Mouse (Mus musculus): ENCODE measurements around the gene Pvalb.

Gene Pvalb

GRCm38 (mm10) chr15:78195096-78195880, 10.9 kb downstream of the Pvalb start:
- no peak for DNase-seq

DNA sequence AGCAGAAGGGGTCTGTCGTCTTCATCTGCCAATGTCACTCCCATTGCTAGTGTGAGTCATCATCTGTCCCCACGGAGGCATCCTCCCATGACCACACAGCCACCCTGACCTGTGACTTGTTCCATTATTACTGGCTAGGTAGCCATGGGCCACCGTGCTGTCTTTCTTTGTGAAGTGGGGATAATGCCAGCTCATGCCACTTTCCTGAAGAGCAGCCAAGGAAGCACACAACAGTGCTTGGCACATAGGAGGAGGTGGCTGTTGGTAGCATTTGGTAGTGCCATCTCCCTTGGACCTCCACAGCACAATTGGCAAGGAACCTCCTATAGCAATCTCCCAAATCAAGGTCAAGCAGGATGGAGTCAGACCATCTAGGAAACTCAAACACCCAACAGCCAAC, 11.9 kb downstream of the Pvalb start:
- DNase-seq: no peak

DNA sequence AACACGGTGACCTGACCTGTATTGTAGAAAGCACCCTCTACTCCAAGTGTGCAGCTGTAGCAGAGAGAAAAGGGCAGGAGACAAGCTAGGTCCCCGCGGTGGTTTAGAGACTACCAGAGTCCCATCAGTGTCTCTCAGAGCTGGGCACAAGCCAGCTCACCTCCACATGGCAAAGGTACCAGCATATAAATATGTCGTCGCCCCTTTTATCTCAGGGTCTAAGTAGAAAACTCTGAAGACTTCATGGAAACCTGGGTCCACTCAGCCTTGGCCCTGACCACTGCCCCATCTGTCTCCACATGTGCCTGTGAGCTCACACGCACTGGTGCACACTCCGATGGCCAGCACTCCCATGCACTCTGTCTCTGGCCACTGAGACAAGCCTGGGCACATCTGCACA, 16.6 kb downstream of the Pvalb start:
- no peak for DNase-seq

- no peak for DNase-seq
Measured at GRCm38 (mm10) chr15:78188546-78188945, 17.7 kb downstream of the Pvalb start.

DNA sequence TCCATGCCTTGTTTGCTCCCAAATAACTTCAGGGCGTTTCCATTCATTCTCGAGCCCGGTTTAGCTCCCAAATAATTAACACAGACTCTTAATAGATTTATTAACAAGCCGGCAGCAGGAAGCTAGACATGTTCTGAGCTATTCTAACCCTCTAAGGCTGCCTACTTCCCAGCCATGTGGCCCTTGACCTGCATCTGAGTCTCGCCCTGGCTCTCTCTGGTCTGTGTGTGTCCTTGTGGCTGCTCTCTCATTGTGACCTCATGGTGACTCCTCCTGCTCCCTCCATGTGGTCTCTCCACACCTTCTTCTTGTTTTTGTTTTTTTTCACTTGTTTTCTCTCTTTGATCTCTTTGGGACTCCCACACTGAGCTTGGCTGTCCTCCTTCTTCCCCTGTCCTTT, 19.3 kb downstream of the Pvalb start:
- DNase-seq: no peak

DNA sequence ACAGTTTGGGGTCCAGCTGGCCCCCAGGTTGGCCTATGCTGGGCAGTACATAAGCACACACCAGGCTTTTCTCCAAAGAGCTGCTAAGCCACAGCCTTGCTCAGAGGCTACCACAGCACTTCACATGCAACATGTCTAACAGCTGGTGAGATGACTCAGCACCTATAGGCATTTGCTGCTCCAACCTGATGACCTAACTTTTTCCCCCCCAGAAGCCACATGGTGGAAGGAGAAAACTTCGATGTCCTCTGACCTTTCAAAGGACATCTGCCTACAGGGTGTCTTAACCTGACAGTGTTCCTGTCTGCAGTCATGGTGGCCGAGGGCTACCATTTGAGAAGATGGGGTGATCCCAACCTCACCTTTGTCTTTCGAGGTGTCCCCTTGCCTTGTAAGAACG, 20.6 kb downstream of the Pvalb start:
- no peak for DNase-seq

DNA sequence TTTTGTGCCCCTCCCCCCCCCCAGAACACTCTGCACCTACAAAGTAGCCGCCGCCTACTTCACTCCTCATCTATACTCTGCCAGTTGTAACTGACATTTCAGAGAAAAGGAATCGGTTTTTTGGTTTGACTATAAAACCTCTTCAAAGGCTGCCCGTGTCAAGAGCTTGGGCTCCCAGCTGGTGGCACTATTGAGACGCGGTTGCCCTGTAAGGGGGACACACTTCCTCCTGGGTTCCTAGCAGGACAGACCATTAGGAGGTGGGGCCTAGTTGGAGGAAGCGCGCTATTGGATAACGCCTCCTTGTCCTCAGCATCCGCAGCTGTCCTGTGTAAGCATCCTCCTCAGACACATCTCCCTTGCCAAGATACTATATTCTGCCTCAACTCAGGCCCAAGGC, 21.3 kb downstream of the Pvalb start:
- no peak for DNase-seq

GRCm38 (mm10) chr15:78181701-78182405, 24.3 kb downstream of the Pvalb start:
- DNase-seq: no peak

DNA sequence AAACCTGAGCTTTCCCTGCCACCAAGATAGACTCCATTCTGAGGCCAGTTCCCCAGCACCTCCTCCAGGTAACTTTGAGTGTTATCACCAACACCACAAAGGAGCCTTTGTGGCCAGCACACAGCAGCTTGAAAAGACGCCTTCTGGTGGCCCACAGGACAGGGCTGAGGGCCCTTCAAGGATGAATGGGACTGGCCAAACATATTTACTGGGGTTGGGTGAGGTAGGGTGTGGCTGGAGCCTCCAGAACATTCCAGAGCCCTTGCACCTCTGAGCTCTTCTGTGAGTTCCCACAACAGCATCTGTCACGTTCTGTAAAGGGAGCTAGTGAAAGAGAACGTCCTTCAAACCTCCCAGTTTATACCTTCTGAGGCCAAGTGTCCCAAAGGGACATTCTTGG, 26.4 kb downstream of the Pvalb start:
- DNase-seq: no peak

DNA sequence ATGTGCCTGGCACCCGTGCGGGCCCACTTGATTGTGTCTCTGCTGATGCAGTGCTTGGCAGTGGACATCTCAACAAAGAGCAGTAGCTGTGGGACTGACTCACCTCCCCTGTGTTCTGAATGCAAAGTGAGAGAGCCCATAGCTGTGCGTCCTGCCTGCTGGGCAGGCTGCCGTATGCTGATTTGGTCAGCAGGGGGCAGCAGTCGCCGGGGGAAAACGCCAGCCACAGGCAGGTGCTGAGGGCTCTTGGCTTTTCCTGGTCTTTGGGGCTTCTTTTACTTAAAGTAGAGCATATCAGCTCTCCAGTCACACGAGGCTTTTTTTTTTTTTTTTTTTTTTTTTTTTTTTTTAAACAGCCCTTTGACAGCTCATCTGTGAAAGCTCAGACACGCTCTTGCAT, 27.8 kb downstream of the Pvalb start:
- DNase-seq: peak; percentile 82

DNA sequence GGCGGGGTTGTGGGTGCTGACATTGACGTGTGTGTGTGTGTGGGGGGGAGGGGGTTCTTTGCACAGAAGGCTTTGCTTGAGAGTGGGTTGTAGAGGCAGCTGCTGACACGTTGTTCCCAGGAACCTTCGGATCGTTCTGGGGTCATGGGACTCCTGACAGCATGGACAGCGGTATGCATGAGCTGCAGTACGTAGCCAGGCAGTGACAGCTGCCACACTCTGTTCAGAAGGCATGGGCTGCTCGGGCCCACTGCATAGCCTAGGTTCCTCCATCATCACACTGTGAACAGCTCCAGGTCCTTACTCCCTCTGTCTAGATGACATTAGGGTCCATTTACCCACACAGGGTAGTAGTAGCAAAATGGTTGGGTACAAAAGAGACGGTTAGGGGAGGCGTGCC, 28.9 kb downstream of the Pvalb start:
- DNase-seq: no peak

DNA sequence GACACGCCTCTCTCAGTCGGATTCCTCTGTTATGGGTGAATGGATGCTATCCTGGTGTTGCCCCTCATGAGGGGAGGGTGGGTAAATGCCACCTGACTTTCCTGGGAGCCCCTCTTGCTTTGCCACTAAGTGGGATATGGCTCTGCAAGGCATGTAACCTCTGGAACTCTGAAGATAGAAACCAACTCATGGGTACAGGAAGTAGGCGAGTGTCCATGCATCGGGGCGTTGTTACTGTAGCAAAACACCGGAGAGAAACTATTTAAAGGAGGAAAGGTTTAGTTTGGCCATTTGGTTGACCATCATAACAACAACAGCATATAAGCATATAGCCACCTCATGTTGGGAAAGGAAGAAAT, 31.3 kb downstream of the Pvalb start:
- no peak for DNase-seq

GRCm38 (mm10) chr15:78173972-78174886, 32.0 kb downstream of the Pvalb start, which contains the start of gene Ift27:
Gene Ift27, minus strand, starts transcription at chr15:78174107.
- DNase-seq: peak; percentile 96

DNA sequence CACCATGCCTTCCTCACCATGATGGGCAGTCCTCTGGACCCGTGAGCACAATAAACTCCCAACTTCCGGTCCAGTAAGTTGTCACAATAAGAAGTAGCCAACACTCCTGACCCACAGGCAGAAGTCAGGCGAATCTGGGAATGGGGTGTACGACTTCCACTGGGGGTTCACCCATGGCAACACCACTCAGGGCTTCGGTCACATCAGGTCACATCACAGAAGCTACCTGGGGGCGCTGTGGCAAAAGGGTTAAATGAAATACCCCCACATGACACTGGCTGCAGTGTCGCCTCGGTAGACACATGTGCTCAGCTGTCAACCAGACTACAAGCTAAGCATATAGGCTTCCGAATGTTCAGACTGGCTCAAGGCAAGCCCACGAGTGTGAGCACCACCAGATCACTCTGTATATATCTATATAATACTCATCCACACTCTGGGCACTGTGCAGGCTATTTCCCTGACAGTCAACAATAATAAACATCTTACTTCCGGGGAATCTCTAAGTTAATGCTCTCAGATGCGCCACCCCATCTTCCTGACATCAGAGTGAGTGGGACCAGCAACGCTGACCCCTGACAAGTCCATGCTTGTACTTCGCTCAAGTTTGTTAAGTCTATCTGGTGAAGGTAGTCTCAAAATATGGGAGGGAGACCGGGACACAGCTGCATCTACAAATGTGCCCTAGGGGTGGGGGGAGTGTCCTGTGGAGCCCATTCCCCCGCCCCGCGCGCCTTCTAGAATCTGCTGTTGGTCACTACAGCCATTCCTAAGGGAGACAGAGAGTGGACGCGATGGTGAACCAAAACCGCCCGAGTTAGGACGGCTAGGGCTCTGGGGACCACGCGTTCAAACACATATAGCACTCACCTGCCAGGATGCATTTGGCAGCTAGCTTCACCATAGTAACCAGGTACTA, 33.0 kb downstream of the Pvalb start:
- no peak for DNase-seq

GRCm38 (mm10) chr15:78172256-78172898, 33.8 kb downstream of the Pvalb start:
- DNase-seq: no peak

GRCm38 (mm10) chr15:78171651-78172050, 34.5 kb downstream of the Pvalb start:
- DNase-seq: no peak

DNA sequence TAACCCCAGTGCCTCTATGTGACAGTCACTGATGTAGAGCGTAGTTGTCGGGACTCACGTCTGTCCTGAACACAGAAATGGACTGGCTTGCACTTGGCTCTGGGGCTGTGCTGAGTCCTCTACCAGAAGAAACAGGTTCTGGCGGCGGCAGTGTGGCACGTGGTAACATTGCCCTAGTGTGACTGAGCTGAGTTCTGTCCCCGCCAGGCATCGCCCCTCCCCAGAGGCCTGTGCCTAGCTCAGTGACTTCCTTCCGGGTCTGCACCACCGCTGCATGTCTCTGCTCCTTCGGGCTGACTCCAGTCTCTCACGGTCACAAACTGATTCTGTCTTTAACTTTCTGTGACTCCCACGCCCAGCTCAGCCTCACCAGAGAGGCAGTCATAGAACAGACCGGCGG, 35.5 kb downstream of the Pvalb start:
- DNase-seq: no peak

GRCm38 (mm10) chr15:78169566-78169965, 36.6 kb downstream of the Pvalb start:
- DNase-seq: no peak

DNA sequence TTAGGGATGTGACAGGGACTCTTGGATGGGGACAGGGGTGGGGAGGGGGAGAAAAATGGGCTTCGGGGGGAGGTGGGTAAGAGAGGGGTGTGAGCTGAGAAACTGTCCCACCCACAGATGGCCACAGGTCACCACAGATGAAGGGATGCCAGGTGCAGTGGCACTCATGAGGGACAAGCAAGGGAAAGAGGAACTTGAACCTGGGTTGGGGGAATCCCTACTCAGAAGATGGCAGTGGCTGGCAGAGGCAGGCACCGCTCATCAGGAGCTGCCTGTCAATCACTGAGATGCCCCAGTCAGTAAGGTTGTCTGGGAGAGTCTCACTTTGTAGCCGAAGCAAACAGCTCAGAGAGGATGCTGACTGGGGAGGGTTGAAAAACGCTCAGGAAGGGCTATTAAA, 40.9 kb downstream of the Pvalb start:
- no peak for DNase-seq

DNA sequence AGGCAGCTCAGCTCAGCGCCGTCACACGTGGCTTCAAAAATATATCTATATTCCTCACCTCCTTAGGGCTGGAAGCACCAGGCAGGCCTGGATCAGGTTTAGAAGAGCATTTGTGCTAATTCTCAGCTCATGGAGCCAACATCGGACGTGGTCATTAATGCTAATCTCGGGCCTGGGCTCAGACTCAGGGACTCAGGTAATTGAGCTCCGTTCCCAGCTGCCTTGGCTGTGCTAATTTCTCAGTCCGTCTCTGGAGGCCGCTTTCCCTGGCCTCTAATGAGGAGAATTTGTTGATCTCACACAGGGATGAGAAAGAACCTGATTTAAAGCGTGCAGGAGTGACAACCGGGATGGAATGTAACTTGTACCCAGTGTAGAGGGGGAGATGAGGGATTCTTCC, 41.7 kb downstream of the Pvalb start:
- no peak for DNase-seq

- DNase-seq: no peak
Measured at GRCm38 (mm10) chr15:78161946-78162345, 44.3 kb downstream of the Pvalb start.

DNA sequence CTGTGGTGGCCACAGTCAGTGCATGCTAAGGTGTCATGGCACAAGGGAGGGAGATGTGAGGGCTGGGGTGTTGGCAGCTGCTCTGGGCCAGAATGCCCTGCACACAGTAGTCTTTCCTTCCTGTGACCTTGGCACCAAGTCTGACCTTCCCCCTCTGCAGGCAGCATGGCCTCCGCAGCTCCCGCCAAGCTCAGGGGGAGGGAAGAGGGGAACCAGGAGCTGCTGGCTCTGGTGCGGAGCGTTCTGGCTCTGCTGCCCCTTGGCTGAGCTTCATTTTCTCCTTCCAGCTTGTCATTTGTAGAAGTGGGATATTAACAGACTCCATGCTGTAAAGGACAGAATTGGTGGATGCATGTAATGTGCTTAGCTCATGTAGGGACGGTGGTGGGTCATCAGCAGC, 47.9 kb downstream of the Pvalb start:
- no peak for DNase-seq
